In genomic region chr6:128996054-128996767, GRCm38 (mm10) we compare ENCODE assay signal across 14 mouse cellular contexts. TPM values are rescaled to one million over a fixed set of nuclear protein-coding genes. Genes with fewer than 3 reads are reported as not detected.
A peak's percentile ranks its signal among the peaks of the same experiment; 100 is the strongest.
DNase-seq lines count a peak whose midpoint lies in the region; ATAC-seq and TF ChIP-seq lines count a peak whose summit lies in the region.
"Had no signal": no experiment of that assay in that cellular context is flagged by ENCODE, and none has a peak within 500 bp of the region (broad histone marks: within the 10 kb centered on the region; RNA-seq: fewer than 3 reads in every experiment).

No protein-coding gene starts in this region.

- DNase-seq in kidney, adult 2 months, result peak; percentile 16
- DNase-seq in kidney, adult 18-20 months, result no peak
- DNase-seq in R1 (ENCODE audit: low read depth, low spot score), result peak; percentile 15
- DNase-seq in adipocyte (ENCODE audit: low spot score), result no peak
- no peak for DNase-seq in cerebellum, postnatal 14 days
- no peak for DNase-seq in spleen, postnatal 10 days (ENCODE audit: low spot score in 2 of 2)
- DNase-seq: adrenal gland, postnatal 10 days; cerebellum, postnatal 25 days had no signal

- H3K4me3 ChIP-seq in kidney, adult 2 months (ENCODE audit: insufficient read depth, low read depth, low read length), result no peak overlapping the region
- no peak overlapping the region for H3K4me3 ChIP-seq in intestine, postnatal 0 days (ENCODE audit: low read depth, low read length)
- H3K4me3 ChIP-seq: forebrain, embryonic 10.5 days had no signal

- WGBS in kidney, adult 2 months, result 48% methylated on average over 3 of the region's 3 CpGs
- 45% methylated on average over 3 of the region's 3 CpGs for WGBS in intestine, postnatal 0 days

- H3K27me3 ChIP-seq in kidney, adult 2 months (replicated peaks; ENCODE audit: control insufficient read depth, insufficient read depth, low read length), result no peaks in the 10 kb centered on the region
- H3K27me3 ChIP-seq in intestine, postnatal 0 days (replicated peaks; ENCODE audit: control insufficient read depth, insufficient read depth, low read length), result no peaks in the 10 kb centered on the region

- ATAC-seq in intestine, postnatal 0 days, result peak; percentile 28
- peak; percentile 13; the same call in 1 of the 2 replicates for ATAC-seq in neutrophil, adult 5-6 weeks (ENCODE audit: extremely low read depth, insufficient number of reproducible peaks, low FRiP score, poor library complexity, severe bottlenecking)

- H3K4me2 ChIP-seq in intestine, postnatal 0 days (replicated peaks; ENCODE audit: low read depth), result peak overlapping the region; percentile 50
- H3K4me2 ChIP-seq: midbrain, embryonic 11.5 days had no signal

- peak overlapping the region; percentile 8; the same call in 1 of the 2 replicates for H3K27ac ChIP-seq in kidney, adult 2 months (ENCODE audit: insufficient read depth, low read depth, low read length)
- H3K27ac ChIP-seq in intestine, postnatal 0 days (ENCODE audit: low read depth, low read length), result no peak overlapping the region
- H3K27ac ChIP-seq: forebrain, embryonic 10.5 days had no signal

- H3K9me3 ChIP-seq in intestine, postnatal 0 days (ENCODE audit: control insufficient read depth), result no peaks in the 10 kb centered on the region
- H3K9me3 ChIP-seq: forebrain, embryonic 10.5 days had no signal

- H3K36me3 ChIP-seq in kidney, adult 2 months (ENCODE audit: control insufficient read depth, insufficient read depth, low read length), result no peaks in the 10 kb centered on the region
- H3K36me3 ChIP-seq in intestine, postnatal 0 days (ENCODE audit: control insufficient read depth, insufficient read depth), result no peaks in the 10 kb centered on the region
- H3K36me3 ChIP-seq: forebrain, embryonic 10.5 days had no signal

- no peak for TF ChIP-seq POLR2A in kidney, adult 2 months (IDR thresholded peaks at IDR 0.05; ENCODE audit: low read depth, low read length)

- H3K4me1 ChIP-seq in kidney, adult 2 months (ENCODE audit: control insufficient read depth, insufficient read depth, low read length), result peaks cover 8% of the 10 kb centered on the region; the same call in 1 of the 2 replicates
- no peaks in the 10 kb centered on the region; the same call in 1 of the 2 replicates for H3K4me1 ChIP-seq in intestine, postnatal 0 days (replicated peaks; ENCODE audit: control insufficient read depth, insufficient read depth, low read length)

- no peak overlapping the region for H3K9ac ChIP-seq in intestine, postnatal 0 days (ENCODE audit: low read depth, low read length)

- no peak for TF ChIP-seq CTCF in kidney, adult 2 months (conservative IDR thresholded peaks at IDR 0.05; ENCODE audit: insufficient read depth, insufficient read length, low read depth, low read length)
- no peak for TF ChIP-seq CTCF in intestine, postnatal 0 days (IDR thresholded peaks at IDR 0.05; ENCODE audit: low read depth)

RNA-seq across cellular contexts. Expression of gene Klrb1f, which starts 49.5 kb away (rescaled TPM):
- polyA plus RNA-seq in kidney, adult 2 months (2012; rRNA removed), result 0.16 and 0.65 TPM in 2 replicates
- polyA plus RNA-seq in intestine, postnatal 0 days (2015; fragmentation: Nextera tagmentation; extraction: Ambion mirVana), result 0.25 and 0.44 TPM in 2 replicates
- total RNA-seq in neutrophil, adult 5-6 weeks (2017), result 0.86 and 1.2 TPM in 2 replicates
- total RNA-seq: left cerebral cortex, postnatal 36 days had no signal
- polyA plus RNA-seq: forebrain, embryonic 10.5 days; testis, adult 2 months had no signal

Comparison
In these comparisons a context has a peak if more than half of its experiments do, and no peak if none do; other contexts are left out.
1. DNase-seq: peak in kidney, adult 2 months (single experiment) and R1 (single experiment); none in kidney, adult 18-20 months (single experiment), adipocyte (single experiment), cerebellum, postnatal 14 days (0 of 2) and spleen, postnatal 10 days (0 of 2).